Mouse (Mus musculus) heart, adult 2 months (tissue): ENCODE results near the gene Pkd1l2.

ENCODE experiments used
- CTCF ChIP-seq: fragments of 200-600 bp; IDR thresholded peaks from 2 replicates; pipeline ENCODE4 v1.8.1; 2022; ENCODE audit warnings: antibody characterized with exemption, mild to moderate bottlenecking, moderate library complexity
- EP300 ChIP-seq: fragments of 200-500 bp; IDR thresholded peaks from 2 replicates; pipeline ENCODE4 v1.6.1; 2011; ENCODE audit warnings: low read depth, low read length, control low read depth; ENCODE audit not compliant: insufficient read depth
- POLR2A ChIP-seq: fragments of 200-500 bp; IDR thresholded peaks from 2 replicates; pipeline ENCODE4 v1.6.1; 2011; ENCODE audit warnings: mild to moderate bottlenecking, low read depth, low read length, control low read depth; ENCODE audit not compliant: insufficient read depth

DNA sequence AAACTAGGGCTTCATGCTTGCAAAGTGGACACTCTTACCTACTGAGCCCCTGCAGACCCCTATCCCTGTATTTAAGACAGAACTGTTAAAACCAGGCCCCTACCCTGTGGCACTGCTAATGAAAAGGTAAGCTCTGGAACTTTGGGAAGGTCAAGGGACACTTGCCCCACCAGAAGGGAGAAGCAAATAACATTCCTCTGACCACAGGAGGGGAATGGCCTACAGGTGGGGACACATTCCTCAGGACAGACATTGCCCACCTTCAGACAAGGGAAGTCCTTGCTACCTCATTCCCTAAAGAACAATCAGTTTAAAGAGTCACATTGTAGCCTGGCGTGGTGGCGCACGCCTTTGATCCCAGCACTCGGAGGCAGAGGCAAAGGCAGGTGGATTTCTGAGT is 64.4 kb downstream of the Pkd1l2 start:
- TF ChIP-seq CTCF (no peak), POLR2A (no peak), EP300 (no peak)
